Mouse (Mus musculus) right cerebral cortex, postnatal 25 days (tissue): ENCODE data around the gene Unc50.

Experiments used
- DNase-seq: peaks from one replicate; pipeline ENCODE4 v3.0.0; 2022

Gene Unc50

GRCm38 (mm10) chr1:37451270-37451669 is 21.3 kb downstream of the Unc50 start:
- DNase-seq = peak; percentile 23

- DNase-seq = no peak
Observed at GRCm38 (mm10) chr1:37457546-37457945, 27.6 kb downstream of the Unc50 start.

- no peak for DNase-seq
Observed at GRCm38 (mm10) chr1:37464878-37465452, 35.0 kb downstream of the Unc50 start.

GRCm38 (mm10) chr1:37466322-37466995 is 36.5 kb downstream of the Unc50 start:
- no peak for DNase-seq

GRCm38 (mm10) chr1:37467806-37468205 is 37.9 kb downstream of the Unc50 start:
- DNase-seq = no peak

- DNase-seq = no peak
Observed at GRCm38 (mm10) chr1:37469007-37469406, 39.1 kb downstream of the Unc50 start.

- DNase-seq = no peak
Observed at GRCm38 (mm10) chr1:37471179-37472148, 41.5 kb downstream of the Unc50 start.

- no peak for DNase-seq
Observed at GRCm38 (mm10) chr1:37473251-37473650, 43.3 kb downstream of the Unc50 start.

- no peak for DNase-seq
Observed at GRCm38 (mm10) chr1:37474046-37474445, 44.1 kb downstream of the Unc50 start.

- no peak for DNase-seq
Observed at GRCm38 (mm10) chr1:37474634-37475190, 44.8 kb downstream of the Unc50 start.

GRCm38 (mm10) chr1:37475312-37475711 is 45.4 kb downstream of the Unc50 start:
- no peak for DNase-seq

- no peak for DNase-seq
Observed at GRCm38 (mm10) chr1:37477250-37477649, 47.3 kb downstream of the Unc50 start.

GRCm38 (mm10) chr1:37477928-37478327 is 48.0 kb downstream of the Unc50 start:
- DNase-seq = no peak

GRCm38 (mm10) chr1:37478416-37478815 is 48.5 kb downstream of the Unc50 start:
- DNase-seq = no peak

- DNase-seq = peak; percentile 24
Observed at GRCm38 (mm10) chr1:37479074-37479473, 49.1 kb downstream of the Unc50 start.

- no peak for DNase-seq
Observed at GRCm38 (mm10) chr1:37479759-37480158, 49.8 kb downstream of the Unc50 start.

GRCm38 (mm10) chr1:37480731-37481130 is 50.8 kb downstream of the Unc50 start:
- no peak for DNase-seq

- DNase-seq = no peak
Observed at GRCm38 (mm10) chr1:37481331-37481730, 51.4 kb downstream of the Unc50 start.

- no peak for DNase-seq
Observed at GRCm38 (mm10) chr1:37484612-37485011, 54.7 kb downstream of the Unc50 start.

- no peak for DNase-seq
Observed at GRCm38 (mm10) chr1:37486439-37486838, 56.5 kb downstream of the Unc50 start.

- no peak for DNase-seq
Observed at GRCm38 (mm10) chr1:37486994-37487393, 57.1 kb downstream of the Unc50 start.

- no peak for DNase-seq
Observed at GRCm38 (mm10) chr1:37488531-37488930, 58.6 kb downstream of the Unc50 start.
